Mouse (Mus musculus) forebrain, embryonic 16.5 days (tissue): ENCODE measurements around the gene Dtx3. TPM values are rescaled to one million over a fixed set of nuclear protein-coding genes. Genes with fewer than 3 reads are reported as not detected.
"Not testable (repeated sequence)": the region's sequence is repeated elsewhere in the genome, so short reads cannot be mapped to it uniquely, and the experiment has no call there.

ENCODE experiments used
- ATAC-seq: fragments of 200-750 bp; cut with Nextera tagmentation; 2 replicates; pipeline ENCODE4 v1.8.0; 2017; ENCODE audit warnings: mild to moderate bottlenecking, moderate library complexity
- H3K27ac ChIP-seq: fragments of 300-500 bp; sonication (generic); 2 replicates; pipeline ENCODE4 v1.5.1; 2014; ENCODE audit warnings: low read length, control low read depth
- H3K27me3 ChIP-seq: fragments of 300-500 bp; sonication (generic); replicated peaks from 2 replicates; pipeline ENCODE4 v1.6.1; 2014; ENCODE audit warnings: low read length; ENCODE audit not compliant: control insufficient read depth, insufficient read depth
- H3K36me3 ChIP-seq: fragments of 300-500 bp; sonication (generic); 2 replicates; pipeline ENCODE4 v1.6.1; 2014; ENCODE audit not compliant: control insufficient read depth, insufficient read depth
- H3K4me1 ChIP-seq: fragments of 300-500 bp; sonication (generic); replicated peaks from 2 replicates; pipeline ENCODE4 v1.6.1; 2014; ENCODE audit warnings: low read length; ENCODE audit not compliant: control insufficient read depth, insufficient read depth
- H3K4me2 ChIP-seq: fragments of 300-500 bp; sonication (generic); 2 replicates; pipeline ENCODE4 v1.6.1; 2014; ENCODE audit warnings: mild to moderate bottlenecking, low read length, control low read depth
- H3K4me3 ChIP-seq: fragments of 300-500 bp; sonication (generic); replicated peaks from 2 replicates; pipeline ENCODE4 v1.5.1; 2014; ENCODE audit warnings: mild to moderate bottlenecking, low read length, control low read depth
- H3K9ac ChIP-seq: fragments of 300-500 bp; sonication (generic); replicated peaks from 2 replicates; pipeline ENCODE4 v1.6.1; 2014; ENCODE audit warnings: low read depth, low read length, control low read depth
- H3K9me3 ChIP-seq: fragments of 300-500 bp; sonication (generic); 2 replicates; pipeline ENCODE4 v1.6.1; 2016; ENCODE audit warnings: low read length; ENCODE audit not compliant: control insufficient read depth
- WGBS: fragments of 180-500 bp; shearing (Covaris S2); extraction: QIAGEN DNeasy Blood & Tissue Kit; methylation state at CpG from one replicate; pipeline ENCODE4 v1.1.7; 2014; 5-methylcytosine and 5-hydroxymethylcytosine counted together
- polyA plus RNA-seq: library from polyadenylated mRNA; unstranded; fragments of >200 nt; fragmentation: Nextera tagmentation; extraction: Ambion mirVana; gene quantifications from 2 replicates; pipeline ENCODE4 v1.2.1, GENCODE M21; 2015

Gene Dtx3
- polyA plus RNA-seq, 1 experiment from 2014 or later, result 224 TPM

DNA sequence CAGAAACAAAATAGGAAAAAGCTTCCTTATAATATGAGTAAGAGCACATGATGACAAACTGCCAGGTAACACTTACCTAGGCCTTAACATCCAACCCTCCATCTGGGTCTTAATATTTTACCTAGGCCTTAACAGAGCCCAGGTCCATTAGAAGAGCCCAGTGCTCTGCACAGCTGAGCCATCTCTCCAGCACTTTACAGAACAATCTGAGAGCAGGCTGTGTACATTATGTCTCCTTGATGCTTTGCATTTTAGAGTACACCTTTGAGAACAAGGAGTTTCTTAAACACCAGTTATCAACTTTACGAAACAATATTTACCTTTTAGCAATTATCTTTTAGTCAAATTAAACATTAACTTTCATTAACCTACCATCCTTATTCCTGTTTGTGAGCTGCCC lies 39.4 kb downstream of the Dtx3 start:
- Histone ChIP-seq H3K27ac (no peak overlapping the region), H3K9me3 (no peaks in the 10 kb centered on the region), H3K4me3 (no peak overlapping the region), H3K27me3 (no peaks in the 10 kb centered on the region), H3K4me1 (no peaks in the 10 kb centered on the region), H3K36me3 (no peaks in the 10 kb centered on the region), H3K9ac (no peak overlapping the region), H3K4me2 (no peak overlapping the region)
- no peak for ATAC-seq
- 98% methylated on average over 1 of the region's 1 CpGs for WGBS

DNA sequence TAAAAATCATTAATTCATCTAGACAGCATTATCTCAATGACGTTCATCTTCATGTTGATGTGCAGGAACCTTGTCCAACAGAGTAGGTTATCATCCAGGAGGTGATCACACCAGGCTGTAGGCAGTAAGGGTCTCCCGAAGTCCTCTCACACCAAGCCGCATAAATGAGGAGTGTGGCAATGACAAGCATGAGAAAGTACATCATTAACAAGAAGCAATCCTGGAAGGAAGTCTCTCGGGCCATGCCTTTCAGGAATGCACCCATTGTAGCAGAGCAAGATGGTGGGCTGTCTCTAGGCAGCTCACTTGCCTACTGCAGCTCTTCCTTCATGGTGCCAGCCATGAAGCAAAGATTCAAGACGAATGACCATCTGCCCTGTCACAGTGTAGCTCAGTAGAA lies 40.9 kb downstream of the Dtx3 start:
- ATAC-seq, result no peak
- WGBS, result 86% methylated on average over 5 of the region's 5 CpGs
- H3K4me1 ChIP-seq, result no peaks in the 10 kb centered on the region
- H3K9ac ChIP-seq, result no peak overlapping the region
- H3K9me3 ChIP-seq, result no peaks in the 10 kb centered on the region
- no peak overlapping the region for H3K27ac ChIP-seq
- H3K4me3 ChIP-seq, result no peak overlapping the region
- no peaks in the 10 kb centered on the region for H3K27me3 ChIP-seq
- no peaks in the 10 kb centered on the region for H3K36me3 ChIP-seq
- H3K4me2 ChIP-seq, result no peak overlapping the region

DNA sequence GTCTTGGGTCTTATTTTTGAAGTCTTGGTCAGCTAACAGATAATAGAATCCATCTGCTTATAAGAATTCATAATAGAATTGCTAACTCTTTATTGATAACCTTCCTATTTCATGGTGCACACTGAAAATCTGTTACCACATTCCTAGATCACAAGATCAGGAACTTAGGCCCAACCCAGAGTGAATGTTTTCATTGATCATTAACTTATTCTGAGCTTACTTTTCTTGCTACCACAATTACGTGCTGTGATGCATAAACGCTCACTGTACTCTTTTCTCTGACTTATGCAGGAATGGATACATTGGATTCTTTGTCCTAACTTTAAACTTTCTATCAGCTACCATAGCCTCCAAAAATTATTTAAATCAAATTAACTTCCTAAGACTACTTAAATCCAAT lies 41.3 kb downstream of the Dtx3 start:
- H3K36me3 ChIP-seq, result no peaks in the 10 kb centered on the region
- no peak overlapping the region for H3K4me3 ChIP-seq
- 94% methylated on average over 2 of the region's 2 CpGs for WGBS
- no peaks in the 10 kb centered on the region for H3K27me3 ChIP-seq
- H3K4me1 ChIP-seq, result no peaks in the 10 kb centered on the region
- H3K4me2 ChIP-seq, result no peak overlapping the region
- H3K9ac ChIP-seq, result no peak overlapping the region
- H3K9me3 ChIP-seq, result no peaks in the 10 kb centered on the region
- H3K27ac ChIP-seq, result no peak overlapping the region
- ATAC-seq, result no peak

- Histone ChIP-seq H3K9ac (no peak overlapping the region), H3K27me3 (no peaks in the 10 kb centered on the region), H3K36me3 (no peaks in the 10 kb centered on the region), H3K4me1 (no peaks in the 10 kb centered on the region), H3K4me3 (no peak overlapping the region), H3K9me3 (no peaks in the 10 kb centered on the region), H3K27ac (no peak overlapping the region), H3K4me2 (no peak overlapping the region)
- 94% methylated on average over 7 of the region's 7 CpGs for WGBS
- ATAC-seq, result no peak
Measured at GRCm38 (mm10) chr10:127153323-127153722, 42.2 kb downstream of the Dtx3 start.

- not testable (repeated sequence) for H3K27ac ChIP-seq, H3K9me3 ChIP-seq, H3K4me3 ChIP-seq, H3K9ac ChIP-seq, H3K27me3 ChIP-seq, H3K4me1 ChIP-seq, H3K36me3 ChIP-seq, H3K4me2 ChIP-seq, ATAC-seq
- 83% methylated on average over 10 of the region's 10 CpGs for WGBS
Measured at GRCm38 (mm10) chr10:127152556-127152955, 43.0 kb downstream of the Dtx3 start.

DNA sequence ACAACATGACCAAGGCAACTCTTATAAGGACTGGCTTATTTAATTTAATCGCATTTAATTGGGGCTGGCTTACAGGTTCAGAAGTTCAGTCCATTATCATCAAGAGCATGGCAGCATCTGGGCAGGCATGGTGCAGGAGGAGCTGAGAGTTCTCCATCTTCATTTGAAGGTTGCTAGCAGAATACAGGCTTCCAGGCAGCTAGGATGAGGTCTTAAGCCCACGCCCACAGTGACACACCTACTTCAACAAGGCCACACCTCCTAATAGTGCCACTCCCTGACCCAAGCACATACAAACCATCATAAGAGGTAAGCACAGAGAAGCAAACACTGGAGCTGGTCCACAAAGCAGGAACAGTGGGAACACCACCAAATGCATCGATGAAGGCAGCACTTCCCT lies 44.3 kb downstream of the Dtx3 start:
- H3K4me1 ChIP-seq, H3K27me3 ChIP-seq, H3K4me3 ChIP-seq, H3K9ac ChIP-seq, H3K27ac ChIP-seq, H3K9me3 ChIP-seq, H3K4me2 ChIP-seq, H3K36me3 ChIP-seq, ATAC-seq: not testable (repeated sequence)
- WGBS, result 85% methylated on average over 3 of the region's 3 CpGs

GRCm38 (mm10) chr10:127150471-127150872 lies 45.1 kb downstream of the Dtx3 start:
- ATAC-seq, result no peak
- 90% methylated on average over 4 of the region's 4 CpGs for WGBS

GRCm38 (mm10) chr10:127147135-127147534 lies 48.4 kb downstream of the Dtx3 start:
- no peaks in the 10 kb centered on the region for H3K36me3 ChIP-seq
- H3K9ac ChIP-seq, result no peak overlapping the region
- H3K4me2 ChIP-seq, result no peak overlapping the region
- H3K27ac ChIP-seq, result no peak overlapping the region
- H3K4me1 ChIP-seq, result no peaks in the 10 kb centered on the region
- H3K9me3 ChIP-seq, result no peaks in the 10 kb centered on the region
- WGBS, result 80% methylated on average over 6 of the region's 6 CpGs
- no peak overlapping the region for H3K4me3 ChIP-seq
- no peaks in the 10 kb centered on the region for H3K27me3 ChIP-seq
- no peak for ATAC-seq

More at GRCm38 (mm10) chr10:127150471-127150872, 45.1 kb downstream of the Dtx3 start:
- Histone ChIP-seq H3K27ac (no peak overlapping the region), H3K9ac (no peak overlapping the region), H3K4me2 (no peak overlapping the region), H3K4me1 (no peaks in the 10 kb centered on the region), H3K4me3 (no peak overlapping the region), H3K36me3 (no peaks in the 10 kb centered on the region), H3K27me3 (no peaks in the 10 kb centered on the region), H3K9me3 (no peaks in the 10 kb centered on the region)

DNA sequence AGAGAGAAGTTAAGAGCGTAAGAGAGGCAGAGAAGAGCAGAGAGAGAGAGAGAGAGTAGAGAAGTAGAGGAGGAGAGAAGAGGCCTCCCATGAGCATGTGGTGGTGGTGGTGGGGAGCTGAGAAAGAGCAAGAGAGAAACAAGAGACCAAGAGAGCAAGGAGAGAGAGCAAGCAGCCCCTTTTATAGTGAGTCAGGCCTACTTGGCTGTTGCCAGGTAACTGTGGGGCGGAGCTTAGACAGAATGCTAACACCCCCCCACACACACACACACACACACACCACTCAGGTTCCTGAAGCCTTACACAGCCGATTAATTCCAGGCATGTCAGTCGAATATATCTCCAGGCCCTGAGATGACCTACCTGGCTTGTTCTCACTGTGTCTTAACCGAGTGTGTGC lies 50.2 kb downstream of the Dtx3 start:
- Histone ChIP-seq H3K27ac (no peak overlapping the region), H3K9ac (no peak overlapping the region), H3K36me3 (no peaks in the 10 kb centered on the region), H3K4me2 (no peak overlapping the region), H3K4me1 (no peaks in the 10 kb centered on the region), H3K27me3 (no peaks in the 10 kb centered on the region), H3K4me3 (no peak overlapping the region), H3K9me3 (no peaks in the 10 kb centered on the region)
- ATAC-seq, result no peak
- 93% methylated on average over 5 of the region's 5 CpGs for WGBS

- H3K9ac ChIP-seq, result no peak overlapping the region
- H3K36me3 ChIP-seq, result no peaks in the 10 kb centered on the region
- WGBS, result 94% methylated on average over 7 of the region's 7 CpGs
- no peaks in the 10 kb centered on the region for H3K27me3 ChIP-seq
- ATAC-seq, result no peak
- H3K4me1 ChIP-seq, result no peaks in the 10 kb centered on the region
- no peaks in the 10 kb centered on the region for H3K9me3 ChIP-seq
- no peak overlapping the region for H3K4me2 ChIP-seq
- no peak overlapping the region for H3K4me3 ChIP-seq
- H3K27ac ChIP-seq, result no peak overlapping the region
Measured at GRCm38 (mm10) chr10:127144536-127144935, 51.0 kb downstream of the Dtx3 start.
